Mouse (Mus musculus) embryonic stem cell, embryonic (primary cell): Measurements from ENCODE around the gene Tex22.

Source experiments
- CTCF ChIA-PET, 4 experiments: fragments of 300-600 bp in 2 of 4; fragments of 350-600 bp in 2 of 4; sonication (Branson Sonifier 250); formaldehyde crosslinking; loops; one replicate each; lab custom pipeline; 2022; ENCODE audit warnings: inconsistent platforms in 2 of 4; lab: Charles Lee
- POLR2A ChIA-PET, 4 experiments: fragments of 300-600 bp in 2 of 4; fragments of 350-600 bp in 2 of 4; sonication (Branson Sonifier 250); formaldehyde crosslinking; loops; one replicate each; lab custom pipeline; 2022; ENCODE audit warnings: antibody characterized with exemption in 4 of 4, inconsistent platforms in 1 of 4; lab: Charles Lee

The Tex22 gene

DNA sequence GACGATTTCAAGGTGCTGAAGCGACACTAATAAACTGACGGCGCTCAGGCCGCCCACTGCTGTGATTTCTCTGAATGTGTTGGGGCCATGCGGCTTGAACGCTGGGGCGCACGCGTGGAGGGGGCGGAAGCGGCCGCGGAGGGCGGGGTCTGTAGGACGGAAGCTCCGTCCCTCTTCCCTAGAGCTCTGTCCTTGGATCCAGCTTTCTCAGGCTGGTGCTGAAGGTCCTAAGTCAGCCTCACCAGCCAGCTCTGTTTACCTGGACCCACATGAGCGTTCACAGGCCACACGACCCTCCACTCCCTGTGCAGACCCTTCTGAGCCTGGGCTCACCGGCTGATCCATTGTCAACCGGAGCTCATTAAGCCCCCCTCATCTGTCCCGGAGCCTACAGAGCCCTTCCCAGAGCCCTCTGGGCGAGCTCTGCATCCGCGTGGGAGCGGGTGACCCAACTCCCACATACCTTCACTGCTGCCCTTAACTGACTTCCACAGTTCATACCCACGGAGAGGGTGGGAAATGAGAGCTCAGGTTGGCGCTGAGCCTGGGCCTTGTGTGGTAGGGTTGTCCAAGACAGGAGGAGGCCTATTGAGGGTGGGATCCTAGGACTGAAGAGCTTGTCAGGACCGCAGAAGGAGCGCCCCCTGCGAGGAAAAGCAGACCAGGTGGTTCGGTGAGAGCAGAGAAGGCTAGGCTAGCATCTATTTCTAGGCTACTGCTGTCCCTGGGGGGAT is at the start of gene Tex22:
Gene Tex22, plus strand, starts transcription at position 174 of the 734 bp plus-strand sequence.
- ChIA-PET POLR2A (interaction anchor here (0.6 to 3.1 kb wide), 66 partner anchors 9 to 324 kb away, joined by 3 to 36 read pairs (median 4); partner anchors contain the start of genes Brf1 (in 2 of the 4), Btbd6 (in 2 of the 4), Mta1 (in 2 of the 4) and Cdca4 (in 1 of the 4)), CTCF (interaction anchor here (0.6 to 5.3 kb wide), 86 partner anchors 9 to 523 kb away, joined by 3 to 33 read pairs (median 4); partner anchors contain the start of genes Crip1 (in 2 of the 4), Crip2 (in 2 of the 4), Brf1 (in 1 of the 4) and Jag2 (in 1 of the 4))

GRCm38 (mm10) chr12:113026557-113026956 is 47.7 kb upstream of the Tex22 start:
- POLR2A ChIA-PET, result interaction anchor here in 2 of 4 experiments (0.7 to 1.8 kb wide), 8 partner anchors 8 to 112 kb away, joined by 3 to 6 read pairs (median 4); partner anchors contain the start of gene Brf1 (in 1 of the 2)
- CTCF ChIA-PET, result interaction anchor here (0.6 to 2.4 kb wide), 12 partner anchors 9 to 1300 kb away, joined by 3 to 10 read pairs (median 3); partner anchors contain the start of genes Tex22 (in 2 of the 4) and Crip2 (in 1 of the 4)

DNA sequence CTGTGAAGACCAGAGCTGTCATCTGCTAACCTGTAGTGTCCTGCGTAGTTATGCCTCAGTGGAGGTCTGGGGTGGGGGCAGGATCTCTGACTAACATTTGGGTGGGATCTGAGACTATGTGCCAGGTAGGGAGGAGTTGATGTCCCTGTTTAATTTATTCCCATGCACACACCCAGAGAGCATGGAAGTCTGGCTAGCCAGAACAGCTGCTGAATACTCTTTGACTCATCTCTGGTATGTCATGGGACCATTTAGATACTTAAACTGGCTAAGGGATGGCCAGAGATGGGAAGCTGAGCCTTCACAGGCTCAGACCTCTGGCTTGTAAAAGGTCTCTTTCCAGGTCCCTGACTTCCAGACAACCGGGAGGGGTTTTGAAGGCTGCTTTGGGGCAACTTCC is 46.8 kb upstream of the Tex22 start:
- ChIA-PET CTCF (interaction anchor here in 2 of 4 experiments (1.0 to 2.4 kb wide), 5 partner anchors 8 to 128 kb away, joined by 3 to 10 read pairs (median 3); partner anchors contain the start of gene Tex22 (in 1 of the 2)), POLR2A (interaction anchor here in 2 of 4 experiments (1.1 to 1.3 kb wide), 3 partner anchors 11 to 47 kb away, joined by 3 read pairs; partner anchors contain the start of gene Tex22 (in 1 of the 2))

GRCm38 (mm10) chr12:113028067-113028466 is 46.2 kb upstream of the Tex22 start:
- ChIA-PET CTCF (interaction anchor here in 1 of 4 experiments (1.7 to 2.4 kb wide), 2 partner anchors 17 to 46 kb away, joined by 4 to 10 read pairs; partner anchors contain the start of gene Tex22), POLR2A (interaction anchor here in 3 of 4 experiments (0.6 to 1.7 kb wide), 7 partner anchors 12 to 76 kb away, joined by 3 to 7 read pairs (median 3); partner anchors contain the start of genes Brf1 (in 1 of the 3) and Tex22 (in 1 of the 3))

DNA sequence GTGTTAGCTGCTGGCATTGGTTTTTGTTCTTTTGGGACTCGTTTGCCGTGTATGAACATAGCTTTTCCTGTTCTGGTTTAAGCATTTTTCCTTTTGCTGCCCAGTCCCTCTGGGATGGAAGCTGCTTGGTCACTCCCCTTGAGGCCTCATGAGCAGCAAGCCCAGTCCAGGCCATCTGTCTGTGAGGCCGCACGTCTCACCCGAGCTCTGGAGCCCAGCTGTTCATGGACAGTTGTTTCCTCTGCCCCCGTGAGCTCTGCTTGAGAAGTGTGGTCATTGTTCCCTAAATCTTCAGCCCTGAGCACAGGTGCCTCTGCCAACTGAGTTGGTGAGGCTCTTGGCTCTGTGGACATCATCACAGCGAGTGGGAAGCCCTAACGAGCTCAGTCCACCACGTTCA is 45.4 kb upstream of the Tex22 start:
- ChIA-PET CTCF (interaction anchor here in 3 of 4 experiments (0.8 to 1.7 kb wide), 4 partner anchors 16 to 72 kb away, joined by 3 to 4 read pairs (median 4); partner anchors contain the start of gene Tex22 (in 1 of the 3)), POLR2A (interaction anchor here (0.6 to 1.7 kb wide), 11 partner anchors 10 to 76 kb away, joined by 3 to 7 read pairs (median 3); partner anchors contain the start of genes Brf1 (in 1 of the 4) and Tex22 (in 1 of the 4))

DNA sequence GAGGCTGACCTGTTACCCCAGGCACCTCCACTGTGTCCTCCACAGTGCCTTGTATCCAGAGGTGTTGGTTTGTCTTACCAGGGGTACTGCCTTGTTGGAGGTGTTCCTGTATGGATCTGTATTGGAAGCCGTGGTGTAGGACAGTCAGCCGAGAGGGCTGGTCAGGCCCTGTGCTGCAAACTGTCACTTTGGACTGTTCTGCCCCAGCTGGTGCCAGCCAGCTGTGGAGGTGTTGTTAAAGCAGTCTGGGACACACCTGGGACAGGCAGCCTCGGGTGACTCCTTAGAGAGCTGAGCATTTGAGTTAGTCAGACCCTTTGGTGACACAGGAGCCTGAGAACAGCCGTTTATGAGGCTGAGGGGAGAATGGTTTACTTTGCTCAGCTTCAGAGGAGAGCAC is 44.3 kb upstream of the Tex22 start:
- CTCF ChIA-PET, result interaction anchor here in 2 of 4 experiments (1.2 to 1.7 kb wide), 2 partner anchors 44 to 45 kb away, joined by 3 to 4 read pairs; partner anchors contain the start of gene Tex22 (in 2 of the 2)

DNA sequence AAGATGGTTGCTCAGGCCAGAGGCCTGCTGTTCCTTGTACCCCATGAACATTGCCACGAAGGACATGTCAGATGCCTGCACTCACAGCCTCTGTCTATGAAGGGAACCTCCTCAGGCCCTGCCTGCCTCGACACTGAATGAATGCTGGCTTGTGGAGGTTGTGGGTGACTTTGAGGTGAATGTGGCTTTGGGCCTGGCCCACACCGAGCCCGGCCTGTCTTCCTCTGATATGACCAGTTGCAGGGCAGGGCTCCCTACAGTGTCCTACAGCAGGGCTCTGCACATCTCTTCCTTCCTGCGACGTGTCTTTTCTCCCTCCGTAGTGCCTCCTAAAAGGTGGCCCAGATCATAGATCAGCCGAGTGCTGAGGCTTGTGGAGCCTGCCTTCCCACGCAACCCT is 43.3 kb upstream of the Tex22 start:
- POLR2A ChIA-PET, result no interaction called here
- CTCF ChIA-PET, result interaction anchor here in 1 of 4 experiments (1.2 kb wide), 1 partner anchor 43 kb away, joined by 3 read pairs; the partner anchor contains the start of gene Tex22

More for the DNA sequence above, 44.3 kb upstream of the Tex22 start:
- POLR2A ChIA-PET, result no interaction called here

- POLR2A ChIA-PET, result no interaction called here
- CTCF ChIA-PET, result no interaction called here
Observed at GRCm38 (mm10) chr12:113031441-113031840, 42.9 kb upstream of the Tex22 start.

- POLR2A ChIA-PET, result interaction anchor here in 1 of 4 experiments (0.6 kb wide), 1 partner anchor 91 kb away, joined by 3 read pairs; no protein-coding TSS in a partner anchor
- CTCF ChIA-PET, result interaction anchor here in 1 of 4 experiments (0.9 to 1.3 kb wide), 2 partner anchors 40 to 42 kb away, joined by 3 to 4 read pairs; partner anchors contain the start of gene Tex22
Observed at GRCm38 (mm10) chr12:113032296-113033250, 41.7 kb upstream of the Tex22 start.

DNA sequence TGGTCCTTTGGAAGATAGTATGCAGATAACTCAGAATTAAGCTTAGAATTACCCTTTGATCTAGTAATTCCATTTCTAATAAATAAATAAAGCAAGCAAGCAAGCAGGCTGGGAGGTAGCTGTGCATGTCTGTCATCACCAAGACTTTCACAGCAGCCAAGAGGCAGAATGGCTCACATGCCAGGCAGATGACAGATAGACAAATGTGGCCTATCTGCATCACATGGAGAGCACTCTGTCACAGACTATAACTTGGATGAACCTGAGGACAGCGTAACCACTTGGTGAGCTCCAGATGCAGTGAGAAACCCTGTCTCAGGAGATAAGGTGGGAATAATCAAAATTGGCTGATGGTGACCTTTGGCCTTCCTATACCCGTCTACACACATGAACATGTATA is 39.2 kb upstream of the Tex22 start:
- ChIA-PET POLR2A (interaction anchor here in 2 of 4 experiments (0.6 to 1.9 kb wide), 7 partner anchors 9 to 288 kb away, joined by 3 to 6 read pairs (median 4); no protein-coding TSS in a partner anchor), CTCF (interaction anchor here in 2 of 4 experiments (0.9 to 1.0 kb wide), 2 partner anchors 16 to 51 kb away, joined by 3 read pairs; no protein-coding TSS in a partner anchor)

DNA sequence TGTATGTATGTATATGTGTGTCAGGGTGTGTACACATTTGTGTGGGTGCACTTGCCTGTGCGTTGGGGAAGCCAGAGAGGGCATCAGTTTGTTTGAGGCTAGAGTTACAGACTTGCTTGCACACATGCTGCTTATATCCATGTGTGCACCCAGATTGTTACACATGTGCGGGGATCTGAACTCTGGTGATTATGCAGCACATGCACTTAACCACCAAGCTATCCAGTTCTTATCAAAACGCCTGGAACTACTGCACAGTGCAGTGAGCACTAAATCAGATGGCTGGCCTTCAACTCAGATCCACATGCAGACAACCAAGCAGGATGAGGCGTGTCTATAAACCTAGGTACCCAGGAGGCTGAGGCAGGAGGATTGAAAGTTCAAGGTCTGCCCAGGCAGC is 37.3 kb upstream of the Tex22 start:
- ChIA-PET POLR2A (interaction anchor here in 3 of 4 experiments (0.7 to 1.9 kb wide), 10 partner anchors 11 to 761 kb away, joined by 3 to 6 read pairs (median 4); partner anchors contain the start of gene Tex22 (in 1 of the 3)), CTCF (interaction anchor here in 2 of 4 experiments (0.7 to 1.4 kb wide), 2 partner anchors 10 to 109 kb away, joined by 3 to 4 read pairs; no protein-coding TSS in a partner anchor)

DNA sequence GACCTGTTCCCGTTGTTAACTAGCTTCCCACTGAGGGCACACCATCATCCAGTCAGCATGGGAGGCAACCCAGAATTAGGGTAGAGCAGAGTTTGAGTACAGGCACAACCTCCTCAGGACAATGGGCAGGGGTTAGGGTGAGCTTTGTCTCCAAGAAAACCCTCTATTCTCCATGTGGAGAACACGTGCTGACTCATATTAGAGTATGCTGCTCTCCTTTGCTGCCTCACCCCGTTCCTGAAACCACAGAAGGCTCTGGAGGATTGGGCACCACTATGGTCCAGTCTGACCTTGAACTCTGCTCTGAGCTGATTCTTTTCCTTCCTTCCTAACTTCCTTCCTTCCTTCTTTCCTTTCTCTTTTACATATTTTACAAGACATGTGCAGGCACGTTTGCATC is 35.9 kb upstream of the Tex22 start:
- CTCF ChIA-PET, result interaction anchor here in 1 of 4 experiments (1.0 kb wide), 1 partner anchor 150 kb away, joined by 3 read pairs; no protein-coding TSS in a partner anchor

GRCm38 (mm10) chr12:113041481-113042439 is 32.5 kb upstream of the Tex22 start:
- ChIA-PET POLR2A (interaction anchor here in 2 of 4 experiments (0.7 to 1.3 kb wide), 3 partner anchors 15 to 242 kb away, joined by 3 to 8 read pairs (median 4); no protein-coding TSS in a partner anchor), CTCF (interaction anchor here in 1 of 4 experiments (0.8 kb wide), 1 partner anchor 10 kb away, joined by 3 read pairs; no protein-coding TSS in a partner anchor)

More for the DNA sequence above, 35.9 kb upstream of the Tex22 start:
- POLR2A ChIA-PET, result interaction anchor here in 1 of 4 experiments (0.7 to 0.9 kb wide), 2 partner anchors 11 to 24 kb away, joined by 3 read pairs; no protein-coding TSS in a partner anchor

- POLR2A ChIA-PET, result interaction anchor here in 3 of 4 experiments (0.6 to 0.7 kb wide), 3 partner anchors 52 to 242 kb away, joined by 3 to 8 read pairs (median 3); no protein-coding TSS in a partner anchor
- CTCF ChIA-PET, result interaction anchor here in 1 of 4 experiments (0.8 kb wide), 1 partner anchor 9 kb away, joined by 3 read pairs; no protein-coding TSS in a partner anchor
Observed at GRCm38 (mm10) chr12:113042543-113042942, 31.8 kb upstream of the Tex22 start.

DNA sequence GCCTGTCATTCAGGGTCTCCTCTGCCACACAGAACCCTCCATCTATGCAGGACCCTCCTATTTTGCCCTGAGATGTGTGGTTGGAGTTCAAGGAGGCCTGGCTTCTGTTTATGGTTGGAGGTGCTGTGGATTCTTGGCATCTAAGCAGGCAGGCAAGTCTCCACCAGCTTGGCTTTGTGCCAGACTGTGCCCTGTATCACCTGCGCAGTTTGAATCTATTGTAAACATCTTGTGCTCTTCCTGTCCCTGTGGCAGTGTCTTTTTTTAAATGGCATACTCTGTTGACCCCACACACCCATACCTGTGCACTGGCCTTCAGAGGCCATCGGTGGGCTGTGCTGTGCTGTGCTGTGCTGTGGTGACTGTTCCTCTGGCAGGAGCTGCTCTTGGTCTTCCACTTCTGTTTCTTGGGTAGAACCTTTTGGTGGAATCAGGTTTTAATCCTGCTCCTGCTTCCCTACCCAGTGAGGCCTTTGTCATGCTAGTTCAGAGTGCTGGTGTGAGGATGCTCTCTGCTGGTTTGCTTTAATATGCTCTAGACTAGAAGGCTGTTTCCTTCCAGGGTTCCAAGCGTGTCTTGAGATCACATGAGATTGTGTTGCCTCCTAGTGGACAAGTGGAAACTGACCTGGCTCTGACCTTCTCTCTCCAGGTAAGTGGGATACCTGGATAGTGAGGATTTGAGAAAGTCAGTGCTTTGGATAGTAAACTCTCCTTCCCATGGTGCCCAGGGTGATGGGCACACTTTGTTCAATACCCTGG is 29.2 kb upstream of the Tex22 start:
- CTCF ChIA-PET, result interaction anchor here in 2 of 4 experiments (0.6 to 1.1 kb wide), 4 partner anchors 16 to 193 kb away, joined by 3 to 6 read pairs (median 4); partner anchors contain the start of gene Jag2 (in 1 of the 2)
- POLR2A ChIA-PET, result no interaction called here
